Mouse (Mus musculus): ENCODE data around the gene Pus10.
A peak's percentile ranks its signal among the peaks of the same experiment; 100 is the strongest.
"Not testable (repeated sequence)": the region's sequence is repeated elsewhere in the genome, so short reads cannot be mapped to it uniquely, and the experiment has no call there.

Gene Pus10

DNA sequence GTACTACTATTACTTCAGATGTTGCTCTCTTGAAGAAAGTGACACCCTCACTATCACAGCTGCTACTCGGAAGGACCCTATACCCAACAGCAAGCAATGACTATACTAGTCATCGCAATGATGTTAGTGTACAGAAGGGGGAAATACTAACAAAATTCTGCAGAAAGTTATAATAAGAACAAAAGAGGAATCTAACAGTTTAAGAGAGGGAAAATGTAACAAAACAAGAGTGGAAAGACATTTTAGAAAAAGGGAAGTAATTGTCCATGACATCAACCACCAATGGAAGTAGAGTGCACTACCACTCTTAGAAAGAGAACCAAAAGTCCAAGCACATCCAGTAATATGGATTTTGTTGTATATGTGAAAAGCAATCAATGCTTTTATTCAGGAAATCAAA, 97.2 kb downstream of the Pus10 start:
- no peak for DNase-seq (ENCODE audit: low read depth)

DNA sequence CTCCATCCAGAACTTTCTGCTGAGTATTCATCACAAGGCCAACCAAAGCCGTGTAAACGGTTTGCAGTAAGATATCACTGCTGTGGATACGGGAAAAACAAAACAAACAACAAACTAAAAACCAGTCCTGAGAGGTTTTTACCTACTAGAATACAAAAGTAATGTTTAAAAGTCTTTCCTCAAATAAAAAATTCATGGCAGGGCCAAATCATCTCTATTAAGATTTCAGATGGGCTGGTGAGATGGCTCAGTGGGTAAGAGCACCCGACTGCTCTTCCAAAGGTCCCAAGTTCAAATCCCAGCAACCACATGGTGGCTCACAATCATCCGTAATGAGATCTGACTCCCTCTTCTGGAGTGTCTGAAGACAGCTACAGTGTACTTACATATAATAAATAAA, 101.9 kb downstream of the Pus10 start:
- DNase-seq (ENCODE audit: low read depth): not testable (repeated sequence)

DNA sequence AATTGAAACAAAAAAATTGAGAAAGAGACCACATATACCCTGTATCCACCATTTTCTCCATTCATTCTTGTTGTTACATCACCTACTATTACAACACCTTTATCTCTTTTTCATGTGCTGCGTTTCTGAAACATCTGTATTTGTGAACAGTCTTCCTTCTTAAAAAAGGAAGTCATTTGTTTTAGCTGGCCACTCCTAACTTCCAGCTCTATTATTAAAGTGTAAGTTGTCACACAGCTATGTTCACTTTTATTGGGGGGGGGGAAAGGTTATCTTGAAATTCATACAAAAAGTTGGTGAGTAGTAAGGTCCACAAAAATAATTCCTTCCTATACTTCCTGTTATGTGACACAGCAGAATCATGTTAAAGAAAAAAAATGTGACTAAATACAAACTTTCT, 102.5 kb downstream of the Pus10 start:
- no peak for DNase-seq (ENCODE audit: low read depth)

GRCm38 (mm10) chr11:23769033-23769432, 103.6 kb downstream of the Pus10 start:
- DNase-seq (ENCODE audit: low read depth): no peak

GRCm38 (mm10) chr11:23769686-23770509, 104.4 kb downstream of the Pus10 start:
- peak; percentile 5 for DNase-seq (ENCODE audit: low read depth)

DNA sequence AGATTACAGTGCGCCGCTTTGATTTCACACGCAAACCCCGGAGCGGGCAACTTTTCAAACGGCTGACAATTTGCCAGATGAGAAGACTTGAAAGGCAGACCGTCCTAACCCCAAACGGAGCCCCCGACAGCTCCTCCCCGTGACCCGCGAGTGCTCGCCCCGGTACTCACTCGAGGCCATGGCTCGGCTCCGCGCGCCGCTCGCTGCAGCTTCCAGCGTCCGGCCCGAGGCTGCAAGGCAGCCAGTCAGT, 105.0 kb downstream of the Pus10 start:
- DNase-seq (ENCODE audit: low read depth): no peak

- DNase-seq (ENCODE audit: low read depth): peak; percentile 34
Measured at GRCm38 (mm10) chr11:23770760-23771506, 105.5 kb downstream of the Pus10 start, which contains the start of gene Rel. Rel (minus strand) TSS chr11:23770970.

DNA sequence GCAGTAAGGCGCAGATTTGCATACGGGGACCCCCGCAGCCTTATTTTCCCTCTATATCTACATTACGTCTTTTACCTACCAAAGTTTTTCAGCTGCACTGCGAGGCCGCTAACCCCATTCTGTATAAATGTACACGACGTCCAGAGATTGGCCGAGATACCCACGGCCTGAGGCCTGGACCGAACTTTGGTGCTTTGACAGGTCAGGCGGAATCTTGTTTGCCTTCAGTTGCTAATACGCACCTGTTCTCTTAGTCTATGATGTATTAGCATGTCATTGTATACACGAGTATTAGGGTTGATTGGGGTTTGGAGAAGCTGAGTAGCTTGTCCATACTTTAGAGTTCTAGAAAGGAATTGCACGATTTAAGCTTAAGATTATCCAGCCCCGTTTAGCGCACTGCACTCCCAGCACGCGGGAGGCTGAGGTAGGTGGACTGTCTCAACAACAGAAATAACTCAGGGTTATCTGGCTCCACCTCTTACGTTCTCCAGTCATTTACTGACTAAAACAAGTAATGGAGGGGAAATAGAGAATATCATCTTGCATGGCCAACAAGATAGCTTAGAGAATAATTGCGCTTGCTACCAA, 106.1 kb downstream of the Pus10 start:
- DNase-seq (ENCODE audit: low read depth): peak; percentile 17

DNA sequence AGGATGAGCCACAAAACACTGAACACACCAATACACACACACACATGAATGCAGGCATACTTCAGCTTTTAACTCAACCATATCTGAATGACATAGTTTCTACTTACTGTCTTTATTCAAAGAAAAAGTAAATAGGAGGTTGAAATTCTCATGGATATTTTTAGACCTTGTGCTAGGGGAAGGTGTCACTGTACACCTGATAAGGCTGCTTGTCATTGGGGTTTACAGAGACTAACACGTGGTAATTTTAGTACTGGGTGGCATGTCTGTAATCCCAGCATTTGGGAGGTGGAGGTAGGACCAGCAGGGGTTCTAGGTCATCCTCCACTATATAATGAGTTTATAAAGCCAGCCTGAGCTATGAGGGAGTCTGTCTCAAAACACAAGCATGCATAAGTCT, 107.0 kb downstream of the Pus10 start:
- no peak for DNase-seq (ENCODE audit: low read depth)

GRCm38 (mm10) chr11:23778787-23779201, 113.3 kb downstream of the Pus10 start:
- no peak for DNase-seq (ENCODE audit: low read depth)

DNA sequence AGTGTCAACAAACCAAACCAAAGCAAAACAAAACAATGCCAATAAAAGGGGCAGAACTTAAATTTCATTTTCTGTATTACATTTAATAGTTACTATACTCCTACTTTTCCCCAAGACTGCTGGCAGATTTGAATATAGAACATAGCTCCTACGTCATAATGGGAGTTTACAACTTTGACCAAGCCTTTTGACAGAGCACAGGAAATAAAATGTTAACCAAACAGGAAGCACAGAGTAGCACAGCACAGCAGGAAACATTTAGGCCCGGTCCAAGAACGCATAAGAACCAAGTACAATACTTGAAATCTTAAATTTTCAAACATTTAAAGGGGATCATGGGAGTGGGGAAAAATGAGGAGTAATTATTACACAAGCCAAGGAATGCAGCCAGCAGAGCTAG, 116.6 kb downstream of the Pus10 start:
- no peak for DNase-seq (ENCODE audit: low read depth)
